Mouse (Mus musculus): ENCODE measurements around the gene Pilra.

Pilra gene

DNA sequence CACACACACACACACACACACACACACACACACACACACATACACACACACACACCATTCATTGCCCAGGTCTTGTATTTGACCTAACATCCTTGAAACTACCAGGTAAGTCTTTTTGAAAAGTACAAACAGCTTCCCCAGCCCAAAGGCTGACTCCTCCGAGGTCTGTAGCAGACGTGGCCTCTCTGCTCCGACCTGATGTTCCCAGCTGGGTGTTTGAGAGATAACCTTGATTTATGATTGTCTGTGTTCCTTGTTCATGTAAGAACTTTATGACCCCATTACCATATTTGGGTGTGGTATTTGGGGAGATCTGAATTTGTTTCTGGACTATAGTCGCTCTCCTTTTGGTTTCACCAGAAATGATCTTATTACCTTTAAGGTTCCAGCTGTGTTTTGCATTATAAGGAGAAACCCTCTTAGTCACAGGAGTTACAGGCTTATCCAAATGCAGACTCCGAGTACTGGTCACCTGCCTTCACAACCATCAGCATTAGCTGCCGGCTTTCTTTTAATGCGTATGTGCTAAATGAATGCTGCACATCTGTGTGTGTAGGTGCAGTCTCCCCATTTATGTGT, 58.7 kb downstream of the Pilra start:
- no peak for DNase-seq

DNA sequence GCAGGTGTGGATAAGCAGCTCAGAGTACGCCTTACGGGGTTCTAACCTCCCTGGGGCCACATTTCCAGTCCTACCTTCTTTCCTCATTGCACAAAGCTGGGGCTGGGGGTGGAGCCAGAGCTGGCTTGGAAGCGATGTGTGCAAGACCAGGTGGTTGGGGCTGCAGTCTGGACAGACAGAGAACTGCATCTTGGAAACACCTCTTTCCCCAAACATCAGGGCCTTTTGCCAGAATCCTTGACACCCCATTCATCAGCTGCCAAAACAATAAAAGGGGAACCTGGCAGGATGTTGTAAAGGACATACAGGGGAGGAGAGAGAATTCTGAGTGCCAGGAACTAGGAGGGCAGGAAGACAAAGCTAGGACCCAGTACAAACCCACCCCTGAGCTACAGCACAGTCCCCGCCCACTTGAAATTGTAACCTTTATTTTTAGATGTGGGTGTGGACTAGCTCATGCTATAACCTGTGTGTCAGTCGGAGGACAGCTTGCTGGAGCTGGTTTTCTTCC, 59.6 kb downstream of the Pilra start:
- DNase-seq = peak; percentile 67

DNA sequence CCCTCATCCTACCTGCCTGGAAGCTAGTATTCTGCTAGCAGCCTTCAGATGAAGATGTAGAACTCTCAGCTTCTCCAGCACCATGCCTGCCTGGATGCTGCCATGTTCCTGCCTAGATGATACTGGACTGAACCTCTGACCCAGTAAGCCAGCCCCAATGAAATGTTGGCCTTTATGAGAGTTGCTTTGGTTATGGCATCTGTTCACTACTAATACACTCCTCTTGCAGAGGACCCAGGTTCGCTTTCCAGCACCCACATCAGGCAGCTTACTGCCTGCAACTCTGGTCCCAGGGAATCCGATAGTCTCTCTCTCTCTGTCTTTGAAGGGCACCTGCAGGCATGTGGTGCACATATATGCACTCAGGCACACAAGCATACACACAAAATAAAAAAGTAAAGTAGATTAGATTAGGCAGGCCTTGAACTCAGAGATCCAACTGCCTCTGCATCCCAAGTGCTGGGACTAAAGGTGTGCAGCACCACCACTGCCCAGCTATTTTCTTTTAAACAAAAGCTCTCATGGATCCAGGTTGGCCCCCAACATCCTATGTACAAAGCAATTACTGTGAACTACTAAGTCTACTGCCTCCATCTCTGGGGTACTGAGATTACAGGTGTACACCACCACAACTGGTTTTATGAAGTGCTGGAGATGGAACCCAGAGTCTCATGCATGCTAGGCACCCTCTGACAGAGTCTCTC, 60.3 kb downstream of the Pilra start:
- DNase-seq = no peak

DNA sequence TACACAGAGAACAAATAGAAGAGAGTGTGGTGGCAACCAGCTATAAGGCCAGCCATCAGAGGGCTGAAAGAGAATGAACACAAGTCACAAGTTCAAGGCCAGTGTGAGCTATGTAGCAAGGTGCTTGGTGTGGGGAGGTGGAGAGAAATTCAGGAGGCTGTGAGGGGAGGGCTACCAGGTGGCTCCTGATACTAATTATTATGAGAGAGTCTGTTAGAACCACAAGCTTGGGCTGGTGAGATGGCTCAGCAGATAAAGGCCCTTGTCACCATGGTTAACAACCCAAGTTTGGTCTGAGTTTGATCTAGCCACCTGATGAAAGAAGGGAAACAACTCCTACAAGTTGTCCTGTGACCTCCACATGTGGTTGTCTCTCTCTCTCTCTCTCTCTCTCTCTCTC, 63.3 kb downstream of the Pilra start:
- DNase-seq = no peak
